Mouse (Mus musculus): ENCODE data around the gene Tpm3.

DNA sequence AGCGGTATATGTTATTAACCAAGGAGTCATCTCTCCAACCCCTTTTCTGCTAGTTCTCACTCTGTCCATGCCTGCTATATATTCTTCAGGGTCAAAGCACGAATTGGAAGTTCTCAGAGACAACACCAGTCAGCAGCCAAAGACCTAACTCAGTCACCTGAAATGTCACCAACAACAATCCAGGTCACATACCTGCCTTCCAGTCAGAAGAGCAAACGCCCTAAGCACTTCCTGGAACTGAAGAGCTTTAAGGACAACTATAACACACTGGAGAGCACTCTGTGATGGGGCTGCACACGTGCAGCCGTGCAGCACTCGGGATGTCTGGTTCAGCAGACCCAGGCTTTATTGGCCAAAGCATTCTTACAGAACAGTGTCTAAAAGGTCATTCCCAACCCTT lies 10.9 kb upstream of the Tpm3 start:
- TF ChIP-seq TAL1 (IDR thresholded peaks at IDR 0.05; ENCODE audit: low read length) (no peak), GATA1 (IDR thresholded peaks at IDR 0.05; ENCODE audit: low read length) (no peak)
